Mouse (Mus musculus) lung, postnatal 10 days (tissue): ENCODE measurements around the gene Fggy.

Source experiments
- DNase-seq: peaks from one replicate; pipeline ENCODE4 v3.0.0; 2021

Gene Fggy

DNA sequence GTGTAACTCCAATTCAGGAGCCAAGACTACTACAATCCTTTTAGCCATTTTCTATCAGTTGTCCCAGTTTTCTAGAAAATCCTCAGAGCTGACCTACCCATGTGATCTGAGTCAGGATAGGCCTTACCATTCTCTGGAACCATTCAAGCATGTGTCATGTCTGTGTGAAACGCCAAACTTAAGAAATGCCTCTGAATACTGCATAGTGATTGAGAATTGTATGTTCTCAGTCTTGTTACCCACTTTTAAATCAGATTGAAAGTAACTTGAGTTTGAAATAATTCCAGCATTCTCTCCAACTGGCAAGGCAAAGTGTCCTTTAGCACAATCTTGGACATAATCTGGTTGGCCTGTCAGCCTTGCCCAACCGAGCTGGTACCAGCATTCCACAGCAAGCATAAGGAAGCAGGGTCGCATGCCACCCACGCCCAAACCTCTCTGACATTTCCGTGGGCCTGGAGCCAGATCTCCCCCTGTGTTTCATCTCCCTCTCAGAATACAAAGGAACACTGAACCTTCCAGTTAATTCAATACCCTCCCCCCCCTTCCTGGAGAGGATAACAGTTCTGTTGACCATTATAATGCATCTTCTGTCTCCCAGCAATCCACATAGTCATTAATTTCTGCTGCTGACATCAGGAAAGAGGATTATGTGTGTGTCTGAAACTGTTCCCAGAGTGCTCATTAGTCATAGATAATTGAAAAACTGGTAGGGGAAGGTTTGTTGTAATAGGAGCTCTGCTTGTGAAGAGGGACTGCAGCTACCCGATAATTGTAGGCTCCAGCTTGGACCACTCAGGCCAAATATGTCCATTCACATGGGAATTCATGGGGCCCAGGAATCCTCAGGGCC, 176.3 kb downstream of the Fggy start:
- peak; percentile 81 for DNase-seq

DNA sequence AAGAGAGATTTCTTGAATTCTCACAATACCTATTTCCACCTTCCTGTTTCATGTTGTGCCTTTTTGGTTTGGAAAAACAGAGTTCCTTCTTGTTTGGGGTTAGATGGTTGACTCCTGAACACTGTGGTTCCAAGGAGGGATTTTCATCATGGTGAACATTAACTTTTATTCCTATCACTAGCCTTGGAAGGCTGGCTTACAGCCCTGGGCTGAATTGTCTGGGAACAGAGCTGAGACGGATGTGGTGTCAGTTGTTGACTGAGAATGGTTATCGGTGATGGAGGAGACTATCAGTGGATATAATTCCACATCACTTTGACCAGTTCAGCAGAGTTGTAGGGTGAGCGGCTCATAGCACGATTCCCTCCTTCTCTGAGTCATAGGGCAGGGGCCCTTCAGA, 178.7 kb downstream of the Fggy start:
- no peak for DNase-seq

DNA sequence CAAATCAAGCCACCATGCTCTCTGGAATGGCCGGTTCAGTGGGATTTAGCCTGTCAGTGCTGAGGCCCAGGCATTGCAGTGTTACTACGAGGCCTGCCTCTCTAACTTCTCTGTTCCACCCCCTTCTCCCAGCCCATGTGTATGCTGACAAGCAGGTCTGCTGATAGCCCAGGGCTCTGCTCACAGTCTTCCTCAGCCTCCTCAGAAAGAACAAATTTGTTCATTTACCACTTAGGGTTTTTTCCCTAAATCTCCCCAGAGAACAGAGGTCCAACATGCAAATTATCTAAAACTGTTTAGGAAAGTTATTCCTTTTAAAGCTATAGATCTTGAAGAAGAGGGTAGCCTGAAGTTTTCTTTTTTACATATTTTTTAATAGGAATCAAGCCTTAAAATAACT, 179.4 kb downstream of the Fggy start:
- no peak for DNase-seq

DNA sequence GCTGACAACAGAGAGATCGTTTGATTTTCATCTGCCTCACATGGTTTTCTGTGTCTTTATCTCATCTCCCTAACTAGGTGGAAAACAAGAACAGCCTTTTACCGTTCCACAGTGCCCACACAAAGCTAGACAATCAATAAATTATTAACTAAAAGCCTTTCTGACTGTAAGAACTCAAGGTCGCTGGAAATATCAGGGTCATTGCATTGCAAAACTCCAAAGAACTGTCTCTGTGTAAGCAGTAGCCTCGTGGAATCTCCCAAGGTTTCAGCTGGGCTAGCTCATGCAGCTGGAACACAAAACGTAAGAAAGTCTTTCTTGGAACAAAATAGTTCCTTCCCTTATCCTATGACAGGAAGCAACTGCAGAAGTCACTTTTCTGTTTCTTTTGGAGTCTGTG, 180.9 kb downstream of the Fggy start:
- DNase-seq, result no peak

DNA sequence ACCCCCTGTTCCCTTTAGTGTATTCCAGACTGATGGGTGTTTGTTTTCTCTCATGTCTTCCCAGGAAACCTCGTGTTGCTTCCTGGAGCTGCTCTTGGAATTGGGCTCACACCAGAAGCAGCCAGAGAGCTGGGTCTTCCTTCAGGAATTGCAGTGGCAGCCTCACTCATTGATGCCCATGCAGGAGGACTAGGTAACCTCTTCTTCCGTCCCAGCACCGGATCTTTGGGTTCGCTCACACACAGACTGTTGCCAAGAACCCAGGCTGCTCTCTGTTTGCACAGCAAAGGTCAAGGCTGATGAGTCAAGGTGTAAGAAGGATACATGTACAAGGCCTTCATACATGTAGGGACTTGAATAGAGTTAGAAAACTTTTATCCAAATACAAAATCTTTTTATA, 181.4 kb downstream of the Fggy start:
- no peak for DNase-seq

DNA sequence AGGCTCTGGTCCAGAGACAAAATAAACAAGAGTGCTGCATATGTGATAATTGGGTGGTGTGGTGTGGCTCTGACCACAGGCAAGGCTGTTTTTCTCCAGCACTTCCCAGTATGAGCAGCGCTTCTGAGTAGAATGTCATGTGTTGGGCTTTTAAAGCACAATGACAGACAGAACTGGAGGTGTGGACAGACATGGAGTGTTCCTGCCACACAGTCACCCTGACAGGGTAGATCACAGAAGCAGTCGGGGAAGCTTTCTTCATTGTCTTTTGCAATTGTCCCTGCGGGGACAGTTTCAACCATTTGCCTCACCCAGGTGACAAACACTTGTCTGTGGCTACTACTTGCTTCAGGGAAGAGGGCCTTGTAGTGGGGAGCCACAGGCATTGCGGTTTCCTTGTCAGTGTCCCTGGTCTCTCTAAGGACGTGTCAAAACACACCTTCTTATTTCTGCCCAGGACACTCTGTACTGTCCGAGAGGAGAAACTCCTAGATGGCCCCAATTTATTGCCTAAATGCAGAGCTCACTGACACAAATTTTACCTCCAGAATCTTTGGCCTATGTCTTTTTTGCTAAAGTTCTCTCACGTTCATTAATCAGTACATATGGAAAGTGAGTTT, 183.9 kb downstream of the Fggy start:
- peak; percentile 6 for DNase-seq

DNA sequence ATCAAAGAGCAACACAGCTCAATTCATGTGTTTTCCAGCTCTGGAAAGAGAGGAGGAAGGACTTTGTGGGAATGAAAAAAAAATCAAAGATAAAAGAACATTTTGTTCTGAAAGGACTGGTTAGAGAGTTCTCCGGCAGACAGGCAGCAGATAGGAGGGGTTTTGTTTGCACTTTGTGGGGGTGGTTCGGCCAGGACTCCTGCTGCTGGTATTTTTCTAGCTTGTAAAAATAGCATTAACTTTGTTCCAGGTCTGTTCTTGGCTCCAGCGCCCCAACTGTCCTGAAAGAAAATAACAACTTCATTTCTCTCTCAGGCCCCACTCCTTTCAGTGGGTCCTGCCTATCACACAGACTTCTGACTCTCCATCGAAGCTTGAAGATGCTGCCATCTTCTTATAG, 185.7 kb downstream of the Fggy start:
- peak; percentile 18 for DNase-seq

DNA sequence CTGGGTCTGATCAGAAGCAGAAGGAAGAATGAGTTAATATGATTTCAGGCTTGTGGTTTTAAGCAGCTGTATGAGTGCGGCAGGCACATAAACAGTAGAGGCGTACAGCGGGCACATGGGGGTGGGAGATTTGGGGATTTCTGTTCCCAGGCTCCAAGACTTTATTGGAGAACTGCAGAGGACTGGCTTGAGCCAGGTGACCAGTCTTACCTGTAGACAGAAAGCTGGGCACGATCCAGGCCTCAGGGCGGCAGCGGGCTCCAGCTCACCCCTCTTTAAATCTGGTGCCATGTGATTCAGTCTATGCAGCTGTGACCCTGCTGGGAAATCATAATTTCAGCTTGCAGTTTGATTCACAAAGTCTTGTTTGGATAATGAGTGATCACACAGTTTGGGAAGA, 189.6 kb downstream of the Fggy start:
- no peak for DNase-seq

DNA sequence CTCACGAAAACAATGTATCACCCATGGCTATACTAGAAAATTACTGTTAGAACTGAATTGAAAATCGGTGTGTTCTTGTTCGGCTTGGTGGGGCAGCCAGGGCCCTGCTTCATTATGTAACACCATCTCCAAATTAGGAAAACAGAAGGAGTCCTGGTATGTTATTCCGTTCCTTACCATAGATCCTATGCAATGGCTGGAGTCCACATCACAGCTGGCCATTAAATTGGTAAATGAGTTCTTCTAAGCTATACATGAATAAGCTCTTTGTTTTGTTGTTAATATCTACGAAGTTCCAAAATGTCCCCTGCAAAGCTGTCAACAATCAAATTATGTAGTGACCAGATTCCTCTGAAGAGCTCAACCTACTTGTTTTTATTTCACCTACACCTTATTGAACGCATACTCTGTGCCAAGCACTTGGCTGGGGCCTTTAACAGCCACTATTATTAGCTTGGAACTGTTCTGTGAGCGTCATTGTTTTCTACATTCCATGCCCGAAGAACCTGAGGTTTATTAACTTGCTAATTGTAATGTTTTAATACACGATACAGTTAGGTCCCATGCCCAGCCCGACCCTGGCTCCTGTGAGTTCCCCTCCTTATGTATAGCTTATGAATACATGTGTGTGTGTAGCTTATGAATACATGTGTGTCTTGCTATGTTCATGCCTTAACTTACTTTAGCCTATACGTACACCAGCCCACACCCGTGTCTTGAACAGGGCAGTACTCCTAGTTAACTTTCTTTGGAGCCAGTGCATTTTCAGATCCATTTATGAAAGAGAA, 190.3 kb downstream of the Fggy start:
- DNase-seq, result no peak

DNA sequence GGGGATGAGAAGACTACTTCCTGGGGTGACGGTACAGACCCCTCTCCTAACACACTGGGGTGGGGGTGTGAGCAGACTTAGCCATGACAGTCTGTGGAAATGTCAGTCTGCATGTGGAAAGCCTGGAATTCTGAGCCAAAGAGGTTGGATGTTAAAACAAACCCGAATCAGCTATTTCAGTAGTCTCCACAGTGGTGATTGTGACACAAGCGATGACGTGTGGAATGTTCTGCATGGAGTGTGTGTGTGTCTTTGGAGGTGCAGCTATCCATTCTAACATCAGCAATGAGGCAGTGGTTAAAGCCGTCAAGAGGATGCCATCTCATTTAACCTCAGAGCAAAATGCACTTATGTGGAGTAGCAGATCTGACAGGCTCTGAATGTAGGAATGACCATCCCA, 192.9 kb downstream of the Fggy start:
- peak; percentile 11 for DNase-seq

DNA sequence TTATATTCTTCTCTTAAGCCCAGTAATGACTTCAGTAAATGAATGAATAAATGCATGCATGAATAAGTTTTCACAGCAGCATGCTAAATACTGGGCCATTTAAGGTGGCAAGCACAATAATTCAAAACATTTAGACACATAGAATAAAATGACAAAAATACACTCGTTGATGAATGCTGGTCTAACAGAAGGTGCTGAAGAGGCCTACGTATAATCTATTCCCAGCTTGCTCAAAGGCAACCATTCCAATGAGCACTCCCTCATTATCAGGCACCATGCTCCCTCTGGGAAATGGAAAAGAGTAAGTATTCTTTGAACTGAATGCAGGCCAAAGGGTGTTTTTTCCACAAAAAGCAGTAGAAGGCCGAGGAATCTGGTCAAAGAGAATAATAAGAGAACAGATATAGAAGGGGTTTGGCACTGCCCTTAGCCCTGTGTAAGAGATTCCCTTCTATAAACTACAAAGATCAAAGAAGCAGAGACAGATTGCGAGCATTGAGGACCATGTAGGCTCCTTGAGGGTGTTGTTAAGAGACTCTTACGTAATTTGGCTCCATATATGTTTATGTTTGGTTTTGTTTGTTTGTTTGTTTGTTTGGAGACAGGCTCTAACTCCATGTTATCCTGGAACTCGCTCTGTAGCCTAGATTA, 195.4 kb downstream of the Fggy start:
- DNase-seq, result no peak

DNA sequence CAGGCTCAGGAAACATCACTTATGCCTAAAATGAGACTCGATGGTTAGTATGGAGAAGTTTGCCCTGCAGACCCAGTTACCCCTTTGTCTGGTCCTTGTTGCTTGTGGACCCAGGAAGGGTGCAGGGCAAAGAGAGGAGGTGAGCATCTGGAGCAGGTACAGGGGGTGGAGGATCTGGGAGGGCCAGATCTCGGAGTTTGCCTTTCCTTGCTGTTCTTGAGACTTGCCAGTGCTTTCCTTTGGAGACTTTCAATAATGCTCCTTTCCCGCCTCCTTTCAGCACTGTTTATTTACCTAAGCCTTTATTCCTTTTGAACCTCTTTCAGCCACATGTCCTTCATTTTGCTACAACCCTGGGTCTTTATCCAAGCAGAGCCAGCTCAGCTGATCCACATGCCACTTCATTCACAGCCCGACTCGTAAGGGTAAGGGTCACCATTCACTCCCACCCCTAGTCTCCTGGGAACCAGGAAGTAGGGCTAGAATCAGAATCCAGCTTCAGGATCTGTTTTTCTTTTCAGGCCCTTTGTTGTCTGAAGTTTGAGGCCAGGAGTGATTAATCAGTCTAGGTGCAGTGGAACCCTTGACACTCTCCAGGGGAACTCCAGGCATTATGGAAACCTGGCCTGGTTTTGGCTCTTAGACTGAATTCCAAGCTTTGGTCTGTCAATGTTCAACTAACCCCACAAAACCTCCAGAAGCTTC, 201.9 kb downstream of the Fggy start:
- no peak for DNase-seq

DNA sequence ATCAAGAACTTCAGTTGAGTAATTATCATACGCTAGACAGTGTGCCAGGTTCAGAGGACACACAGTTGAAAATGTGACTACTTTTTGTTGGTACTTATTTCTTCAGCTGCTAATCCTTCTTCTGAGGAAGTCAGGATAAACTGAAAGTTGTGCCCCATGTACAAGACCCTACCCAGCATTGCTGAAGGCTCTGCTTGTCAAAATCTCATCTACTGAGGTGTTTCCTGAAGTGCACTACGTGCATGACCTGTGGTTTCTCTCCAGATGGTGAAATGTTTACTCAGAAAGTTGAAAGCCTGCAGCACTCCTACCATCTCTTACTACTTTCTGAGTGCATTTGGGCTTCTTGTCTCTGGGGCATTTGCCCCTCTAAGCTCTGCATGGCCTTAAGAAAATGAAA, 208.1 kb downstream of the Fggy start:
- DNase-seq, result no peak

DNA sequence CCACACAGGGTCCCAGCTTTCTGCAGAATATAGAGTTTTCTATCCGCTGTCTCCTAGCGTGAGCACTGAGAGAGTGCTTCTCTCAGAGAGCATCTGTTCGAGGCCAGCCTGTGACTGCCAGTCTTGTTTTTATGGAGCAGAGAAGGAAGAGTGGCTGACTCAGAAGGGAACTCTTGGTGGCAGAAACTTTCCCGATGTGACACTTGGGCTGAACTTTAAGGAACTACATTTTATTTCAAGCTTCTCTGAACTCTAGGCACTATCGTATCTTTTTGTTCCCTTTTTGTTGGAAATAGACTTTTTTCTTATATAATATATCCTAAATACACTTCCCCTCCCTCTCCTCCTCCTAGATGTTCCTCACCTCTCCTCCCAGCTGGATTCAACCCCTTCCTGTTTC, 213.2 kb downstream of the Fggy start:
- DNase-seq, result no peak

DNA sequence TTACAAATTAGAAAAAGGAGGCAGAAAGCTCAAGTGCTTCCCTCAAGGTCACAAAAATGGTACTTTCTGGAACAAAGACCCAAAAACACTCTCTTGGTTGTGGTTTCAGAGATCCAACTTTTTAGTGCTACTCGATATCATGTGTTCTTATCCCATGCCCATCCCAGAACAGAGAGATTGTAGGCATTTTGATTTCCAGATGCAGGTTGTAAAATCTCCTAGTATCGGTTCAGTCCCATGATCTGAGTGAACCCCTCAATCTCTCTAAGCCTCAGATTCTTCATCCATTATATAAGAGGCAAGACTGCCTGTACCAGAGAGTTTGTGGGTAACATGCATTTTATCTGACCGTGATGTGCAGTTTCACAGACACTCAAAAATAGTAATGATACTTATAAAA, 214.2 kb downstream of the Fggy start:
- no peak for DNase-seq

DNA sequence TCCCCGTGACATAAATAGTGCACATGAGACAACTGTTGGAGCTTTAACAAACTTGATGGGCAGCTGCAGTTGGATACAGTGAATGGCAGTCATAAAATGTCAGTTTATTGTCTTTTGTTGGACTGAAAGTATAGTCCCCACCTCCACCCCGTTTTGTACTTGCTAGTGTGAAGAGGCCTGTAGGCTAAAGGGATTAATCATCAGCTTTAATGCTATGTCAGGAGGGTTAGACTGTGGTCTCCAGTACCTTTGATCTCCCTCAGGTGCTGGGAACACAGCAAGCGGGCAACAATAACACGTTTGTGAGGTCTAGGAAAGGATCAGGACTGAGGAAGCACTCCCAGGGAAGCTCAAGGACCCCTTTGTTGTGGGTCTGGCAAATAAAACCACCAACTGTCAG, 214.6 kb downstream of the Fggy start:
- no peak for DNase-seq

DNA sequence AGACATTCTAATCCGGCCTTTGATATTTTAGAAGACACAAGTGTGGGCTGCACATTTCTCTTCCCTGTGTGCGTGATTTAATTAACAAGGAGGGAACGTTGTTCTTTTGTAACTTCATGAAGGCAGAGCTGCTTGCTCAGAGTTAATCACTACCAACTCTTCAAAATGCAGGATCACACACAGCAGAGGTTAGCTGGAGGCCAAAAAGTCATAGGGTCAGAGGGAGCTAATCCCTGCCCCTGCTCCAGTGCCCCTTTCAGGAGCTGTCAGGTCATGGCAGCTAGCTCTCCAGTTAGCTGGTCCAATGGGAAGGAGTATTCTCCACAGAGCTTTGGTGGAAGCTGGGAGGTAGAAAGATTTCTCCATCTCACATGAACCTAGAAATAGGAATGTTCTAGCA, 215.4 kb downstream of the Fggy start:
- no peak for DNase-seq

DNA sequence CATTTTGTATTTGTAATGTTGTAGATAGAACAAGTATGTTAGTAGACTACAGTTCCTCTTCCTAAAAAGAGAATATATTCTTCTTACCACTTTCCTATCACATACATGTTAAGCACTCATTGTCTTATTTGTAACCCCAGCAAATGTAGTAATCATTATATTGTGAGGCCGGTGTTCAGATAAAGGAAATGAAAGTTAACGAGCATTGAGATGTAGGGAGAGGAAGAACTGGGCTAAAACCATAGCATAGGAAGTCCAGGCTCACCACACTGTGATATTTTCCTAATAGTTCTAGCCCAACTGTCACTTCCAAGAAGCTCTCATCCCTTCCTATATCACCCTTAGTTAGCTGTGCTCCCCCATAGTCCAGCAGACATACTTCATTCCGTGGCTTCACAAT, 218.3 kb downstream of the Fggy start:
- no peak for DNase-seq

DNA sequence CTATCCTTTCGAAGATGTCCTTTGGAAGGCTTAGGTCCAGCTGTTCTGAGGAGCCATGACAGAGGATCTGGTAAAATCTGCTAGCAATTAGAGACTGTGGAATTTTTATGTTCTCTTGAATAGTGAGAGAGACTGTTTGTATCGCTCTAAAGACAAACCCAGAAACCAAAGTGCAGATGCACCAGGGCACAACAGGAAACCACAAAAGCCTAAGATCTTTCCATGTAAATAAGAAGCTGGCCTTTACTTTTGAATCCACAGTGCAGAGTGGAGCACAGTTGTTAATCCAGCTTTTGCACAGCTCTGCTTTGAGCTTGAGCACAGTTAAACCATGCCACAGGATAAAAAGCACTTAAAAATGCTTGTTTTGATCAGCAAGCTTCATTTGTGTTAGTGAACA, 220.5 kb downstream of the Fggy start:
- no peak for DNase-seq

DNA sequence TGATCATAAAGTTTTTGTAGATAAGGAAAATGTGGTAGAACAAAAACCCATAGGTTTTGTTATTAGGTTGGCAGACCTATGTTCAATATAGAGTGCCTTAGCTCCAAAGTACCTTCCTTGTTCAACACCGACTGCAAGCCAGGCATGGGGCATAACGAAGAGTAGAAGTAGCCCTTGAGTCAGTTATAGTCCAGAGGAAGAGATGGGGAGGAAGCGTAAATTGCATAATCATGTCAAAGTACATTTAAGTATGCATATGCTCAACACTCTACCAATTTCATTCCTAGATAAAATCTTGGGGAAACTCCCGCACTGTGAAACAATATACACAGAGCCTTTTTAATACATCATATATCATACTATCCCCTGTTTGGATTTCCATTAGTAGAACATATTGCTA, 221.2 kb downstream of the Fggy start:
- no peak for DNase-seq

DNA sequence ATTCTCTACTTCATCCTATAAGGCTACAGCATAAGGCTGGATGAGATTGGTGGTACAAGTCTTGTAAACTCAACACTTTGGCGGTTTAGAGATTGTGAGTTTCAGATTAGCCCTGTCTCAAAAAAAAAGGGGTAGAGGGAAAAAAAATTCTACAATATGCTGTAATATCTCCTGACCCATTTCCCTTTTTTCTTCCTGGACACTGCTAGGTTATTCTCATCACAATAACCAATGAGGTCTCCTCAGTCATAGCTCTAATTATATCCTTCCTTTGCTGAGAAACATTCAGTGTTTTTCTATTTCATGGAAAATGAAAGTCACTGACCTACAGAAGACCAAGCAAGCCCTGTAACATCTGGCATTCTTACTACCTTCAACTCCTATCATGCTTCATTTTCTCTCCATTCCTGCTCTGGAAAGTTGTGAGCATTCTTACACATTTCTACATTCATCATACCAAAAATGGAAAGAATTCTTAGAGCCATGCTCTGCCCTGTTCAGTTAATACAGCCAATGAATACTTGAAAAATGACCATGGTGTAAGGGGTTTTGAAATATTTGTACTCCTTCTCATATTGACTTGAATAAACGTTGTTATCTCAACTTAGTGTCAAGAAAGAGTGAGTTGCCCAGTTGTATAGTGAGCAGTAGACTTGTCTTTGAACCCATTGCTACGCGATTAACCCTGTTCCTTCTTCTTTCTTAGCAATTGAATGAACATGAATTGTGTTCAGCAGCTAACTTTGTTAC, 227.0 kb downstream of the Fggy start:
- DNase-seq, result no peak

DNA sequence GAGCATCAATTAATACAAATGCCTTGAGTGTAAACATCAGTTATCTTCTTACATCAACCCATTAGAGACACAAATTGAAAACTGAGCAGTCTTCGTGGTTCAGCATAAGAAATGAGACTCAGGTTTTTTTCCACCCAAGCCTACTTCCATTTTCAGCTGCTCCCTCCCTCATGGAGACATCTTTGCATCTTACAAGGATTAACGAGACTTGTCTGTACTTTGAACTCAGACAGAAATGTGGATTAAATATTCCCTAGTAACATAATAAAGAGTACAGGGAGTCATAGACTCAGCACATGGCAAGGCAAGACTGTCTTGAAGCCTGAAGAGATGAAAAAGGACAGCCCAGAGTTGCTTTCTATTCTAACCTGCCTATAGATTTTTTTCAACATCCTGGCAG, 230.3 kb downstream of the Fggy start:
- DNase-seq, result no peak
